Comparison of ENCODE assay signal across 9 mouse cellular contexts in genomic region chr6:80018765-80019164, GRCm38 (mm10). TPM values are rescaled to one million over a fixed set of nuclear protein-coding genes. Genes with fewer than 3 reads are reported as not detected.
DNase-seq lines count a peak whose midpoint lies in the region; ATAC-seq lines count a peak whose summit lies in the region.
"Had no signal": no experiment of that assay in that cellular context is flagged by ENCODE, and none has a peak within 500 bp of the region (broad histone marks: within the 10 kb centered on the region; RNA-seq: fewer than 3 reads in every experiment).

Lrrtm4 (plus strand) TSS chr6:80018877.

- H3K9me3 ChIP-seq in forebrain, embryonic 11.5 days (ENCODE audit: control insufficient read depth, low read length), result no peaks in the 10 kb centered on the region
- no peaks in the 10 kb centered on the region for H3K9me3 ChIP-seq in midbrain, embryonic 11.5 days (ENCODE audit: control insufficient read depth, low read length)

- H3K36me3 ChIP-seq in forebrain, embryonic 11.5 days (ENCODE audit: control insufficient read depth, insufficient read depth, low read length), result no peaks in the 10 kb centered on the region
- no peaks in the 10 kb centered on the region for H3K36me3 ChIP-seq in midbrain, embryonic 11.5 days (ENCODE audit: control insufficient read depth, insufficient read depth, low read length)

- H3K4me1 ChIP-seq in forebrain, embryonic 11.5 days (replicated peaks; ENCODE audit: control insufficient read depth, insufficient read depth, low read length), result no peaks in the 10 kb centered on the region
- no peaks in the 10 kb centered on the region for H3K4me1 ChIP-seq in midbrain, embryonic 11.5 days (ENCODE audit: control insufficient read depth, insufficient read depth, low read length)

- ATAC-seq in forebrain, embryonic 11.5 days (replicated peaks; ENCODE audit: low FRiP score), result peak; percentile 77
- ATAC-seq in midbrain, embryonic 11.5 days (ENCODE audit: low FRiP score), result peak; percentile 78

- H3K27me3 ChIP-seq in forebrain, embryonic 11.5 days (ENCODE audit: control insufficient read depth, insufficient read depth, low read length), result no peaks in the 10 kb centered on the region
- no peaks in the 10 kb centered on the region for H3K27me3 ChIP-seq in midbrain, embryonic 11.5 days (ENCODE audit: control insufficient read depth, insufficient read depth, low read length)

- peak; percentile 65 for DNase-seq in 416B (ENCODE audit: low read depth)
- peak; percentile 94 for DNase-seq in brain, adult 2 months (ENCODE audit: low read depth, low spot score)
- DNase-seq in forebrain, embryonic 11.5 days (ENCODE audit: low spot score), result peak; percentile 48
- DNase-seq in layer of hippocampus, adult 18-20 months (ENCODE audit: low spot score in 2 of 2), result peak; percentile 62 to 86
- DNase-seq in midbrain, embryonic 11.5 days (ENCODE audit: low spot score, missing footprints), result peak; percentile 92
- DNase-seq in gastrocnemius, adult 8-10 months (ENCODE audit: low spot score in 2 of 2), result no peak
- no peak for DNase-seq in urinary bladder, postnatal 4 days (ENCODE audit: low spot score in 2 of 2)
- DNase-seq in adrenal gland, postnatal 4 days (ENCODE audit: low spot score in 2 of 2), result no peak

- WGBS in forebrain, embryonic 11.5 days, result 8% methylated on average over 6 of the region's 6 CpGs
- WGBS in midbrain, embryonic 11.5 days, result 7% methylated on average over 6 of the region's 6 CpGs

- H3K27ac ChIP-seq in forebrain, embryonic 11.5 days (ENCODE audit: low read depth, low read length), result no peak within 1 kb of the TSS
- H3K27ac ChIP-seq in midbrain, embryonic 11.5 days (ENCODE audit: low read depth, low read length), result no peak within 1 kb of the TSS

- H3K4me3 ChIP-seq in forebrain, embryonic 11.5 days (ENCODE audit: low read depth, low read length), result peak within 1 kb of the TSS; percentile 36
- H3K4me3 ChIP-seq in midbrain, embryonic 11.5 days (ENCODE audit: low read depth, low read length), result peak within 1 kb of the TSS; percentile 37
- H3K4me3 ChIP-seq: myocyte had no signal

- peak within 1 kb of the TSS; percentile 35 for H3K9ac ChIP-seq in forebrain, embryonic 11.5 days (ENCODE audit: low read length)
- peak within 1 kb of the TSS; percentile 47 for H3K9ac ChIP-seq in midbrain, embryonic 11.5 days (ENCODE audit: low read length)

- peak within 1 kb of the TSS; percentile 64 for H3K4me2 ChIP-seq in forebrain, embryonic 11.5 days (ENCODE audit: low read depth, low read length, severe bottlenecking)
- H3K4me2 ChIP-seq in midbrain, embryonic 11.5 days, result peak within 1 kb of the TSS; percentile 58

RNA-seq across cellular contexts. Expression of gene Lrrtm4, which starts in this region (rescaled TPM):
- 2.4 and 2.7 TPM in 2 replicates for polyA plus RNA-seq in forebrain, embryonic 11.5 days (2014; fragmentation: Nextera tagmentation; extraction: Ambion mirVana)
- 10 to 100 TPM; 56.1 to 61.0 TPM for total RNA-seq in layer of hippocampus, adult 18-20 months (2021)
- polyA plus RNA-seq in midbrain, embryonic 11.5 days (2014; fragmentation: Nextera tagmentation; extraction: Ambion mirVana), result 4.1 and 4.4 TPM in 2 replicates
- not detected for total RNA-seq in gastrocnemius, adult 8-10 months (2022)
- total RNA-seq in adrenal gland, postnatal 4 days (2021), result 1 to 10 TPM; 4.3 to 4.4 TPM

Comparison
In these comparisons a context has a peak if more than half of its experiments do, and no peak if none do; other contexts are left out.
1. RNA of gene Lrrtm4 (total RNA-seq): 56.1 to 61.0 TPM in layer of hippocampus, adult 18-20 months; 4.3 to 4.4 TPM in adrenal gland, postnatal 4 days and not detected in gastrocnemius, adult 8-10 months; every median in the first group is over 10 times any median in the second.
2. DNase-seq: peak in 416B (single experiment), brain, adult 2 months (single experiment), forebrain, embryonic 11.5 days (single experiment), layer of hippocampus, adult 18-20 months (2 of 2) and midbrain, embryonic 11.5 days (single experiment); none in gastrocnemius, adult 8-10 months (0 of 2), urinary bladder, postnatal 4 days (0 of 2) and adrenal gland, postnatal 4 days (0 of 2).